Mouse (Mus musculus) E14TG2a.4 (cell line): Measurements from ENCODE around the gene Gm45717.

Source experiments
- H3K27me3 ChIP-seq: 2 replicates; pipeline ENCODE4 v1.6.1; 2014; ENCODE audit warnings: low read length, control low read depth; ENCODE audit not compliant: insufficient read depth
- H3K36me3 ChIP-seq: 2 replicates; pipeline ENCODE4 v1.6.1; 2014; ENCODE audit warnings: low read length, control low read depth; ENCODE audit not compliant: insufficient read depth
- H3K4me1 ChIP-seq: replicated peaks from 2 replicates; pipeline ENCODE4 v1.6.1; 2014; ENCODE audit warnings: low read depth, low read length, control low read depth
- H3K4me3 ChIP-seq: replicated peaks from 2 replicates; pipeline ENCODE4 v1.5.1; 2014; ENCODE audit warnings: mild to moderate bottlenecking, low read length
- H3K9me3 ChIP-seq: 2 replicates; pipeline ENCODE4 v1.6.1; 2014; ENCODE audit warnings: low read length, control low read depth
- CTCF ChIP-seq: conservative IDR thresholded peaks from 2 replicates; pipeline ENCODE4 v1.5.1; 2014; ENCODE audit warnings: low read length
- NANOG ChIP-seq: IDR thresholded peaks from 2 replicates; pipeline ENCODE4 v1.6.1; 2014; ENCODE audit warnings: borderline replicate concordance, low read length, mixed read lengths
- POU5F1 ChIP-seq: IDR thresholded peaks from 2 replicates; pipeline ENCODE4 v1.6.1; 2014; ENCODE audit warnings: low read length, borderline replicate concordance

Gm45717 gene

DNA sequence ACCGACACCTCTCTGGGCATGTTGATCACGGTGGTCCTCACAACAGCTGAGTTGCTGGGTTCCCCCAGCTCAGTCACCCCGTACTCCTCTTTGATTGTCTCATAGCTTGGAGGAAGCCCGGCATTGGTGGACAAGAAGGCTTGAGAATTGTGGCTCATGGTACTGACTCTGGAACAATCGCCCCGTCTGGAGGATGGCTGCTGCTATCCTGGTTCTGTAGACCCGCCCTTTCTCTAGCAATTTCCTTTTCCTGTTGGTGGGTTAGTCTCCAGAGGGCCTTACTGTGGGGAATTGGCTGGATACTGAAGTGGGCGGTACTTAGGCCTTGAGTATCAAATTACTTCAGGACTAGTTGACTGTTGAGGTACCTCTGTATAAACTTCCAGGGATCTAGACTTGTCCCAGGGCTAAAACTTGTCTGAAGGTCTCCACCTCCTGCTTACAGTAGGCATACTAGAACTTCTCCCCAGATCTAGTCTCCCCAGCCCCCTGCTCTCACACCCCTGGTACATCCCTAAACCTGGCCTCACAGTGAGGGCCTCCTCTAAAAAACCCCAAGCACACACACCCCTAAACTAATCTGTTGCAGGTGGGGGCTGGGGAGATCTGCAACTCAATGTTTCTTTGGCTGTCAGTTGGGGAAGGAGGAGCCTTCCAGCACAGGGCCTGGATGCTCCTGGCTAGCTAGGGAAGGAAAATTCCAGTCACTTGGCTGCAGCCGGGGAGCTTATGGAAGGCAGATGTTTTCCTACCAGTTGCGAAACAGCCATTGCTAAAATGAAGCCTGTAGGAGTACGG, at the start of gene Gm45717, which contains the start of gene Ifitm2:
Gene Gm45717 (minus strand): TSS at position 180 of the 798 bp plus-strand sequence.
Gene Ifitm2 (minus strand): TSS at position 230 of the 798 bp plus-strand sequence.
- Histone ChIP-seq H3K4me1 (peaks cover 80% of the 10 kb centered on the region), H3K9me3 (no peaks in the 10 kb centered on the region)

GRCm38 (mm10) chr7:141003248-141004010, 47.7 kb upstream of the Gm45717 start:
- peaks cover 53% of the 10 kb centered on the region for H3K4me1 ChIP-seq
- no peaks in the 10 kb centered on the region for H3K27me3 ChIP-seq
- no peak overlapping the region for H3K4me3 ChIP-seq
- no peaks in the 10 kb centered on the region for H3K36me3 ChIP-seq
- no peaks in the 10 kb centered on the region; the same call in 1 of the 2 replicates for H3K9me3 ChIP-seq
- TF ChIP-seq POU5F1 (no peak), CTCF (no peak), NANOG (no peak)

More for the DNA sequence above, at the start of gene Gm45717, which contains the start of gene Ifitm2:
- Histone ChIP-seq H3K27me3 (no peaks in the 10 kb centered on the region), H3K36me3 (peaks cover 38% of the 10 kb centered on the region), H3K4me3 (peak within 1 kb of the TSS; percentile 93)
- TF ChIP-seq NANOG (no peak), POU5F1 (no peak), CTCF (no peak)

DNA sequence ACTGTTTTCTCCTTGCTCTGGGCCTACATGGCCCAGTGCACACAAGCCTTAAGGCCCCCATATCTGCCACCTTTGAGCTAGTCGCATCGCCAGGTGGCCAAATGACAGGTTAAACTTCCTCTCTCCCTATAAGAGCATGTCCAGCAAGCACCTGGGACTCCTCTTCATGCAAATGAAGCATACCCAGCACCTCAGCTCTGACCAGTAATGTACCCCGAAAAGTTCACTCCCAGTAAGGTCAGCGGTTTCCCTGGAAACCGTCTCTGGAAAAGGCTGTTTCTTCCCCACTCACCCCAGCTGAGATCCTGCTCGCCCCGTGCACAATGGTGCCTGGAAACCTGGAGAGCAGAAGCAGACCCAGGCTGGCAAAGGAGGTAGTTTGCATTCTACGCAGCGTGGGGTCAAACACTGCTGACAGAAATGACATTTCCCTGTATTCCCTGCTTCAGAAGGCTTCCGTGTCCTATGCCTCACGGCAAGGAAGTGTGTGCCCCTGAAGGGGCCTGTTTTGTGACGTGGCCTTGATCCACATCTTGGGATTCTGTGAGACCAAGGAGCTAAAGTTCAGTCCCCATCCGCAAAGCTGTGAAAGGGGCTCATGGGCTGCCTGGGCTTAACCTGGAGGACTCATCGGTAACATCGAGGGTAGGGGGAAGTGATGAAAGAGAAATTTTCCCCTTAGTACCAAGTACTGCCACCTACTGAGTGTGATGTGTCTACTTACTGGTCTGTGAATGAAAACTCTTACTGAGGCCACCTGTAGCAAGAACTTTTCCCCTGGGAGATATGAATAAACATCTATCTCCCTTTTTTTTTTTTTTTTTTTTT, 45.4 kb upstream of the Gm45717 start:
- no peak for TF ChIP-seq NANOG
- Histone ChIP-seq H3K36me3 (no peaks in the 10 kb centered on the region), H3K4me3 (peak overlapping the region; percentile 27; the same call in 1 of the 2 replicates)

GRCm38 (mm10) chr7:140998853-140999700, 43.3 kb upstream of the Gm45717 start:
- no peaks in the 10 kb centered on the region for H3K27me3 ChIP-seq
- no peaks in the 10 kb centered on the region for H3K36me3 ChIP-seq
- no peak overlapping the region for H3K4me3 ChIP-seq
- H3K9me3 ChIP-seq, result no peaks in the 10 kb centered on the region; the same call in 1 of the 2 replicates
- peaks cover 30% of the 10 kb centered on the region for H3K4me1 ChIP-seq
- TF ChIP-seq CTCF (no peak), NANOG (no peak), POU5F1 (no peak)

More for the DNA sequence above, 45.4 kb upstream of the Gm45717 start:
- Histone ChIP-seq H3K4me1 (peaks cover 31% of the 10 kb centered on the region), H3K27me3 (no peaks in the 10 kb centered on the region), H3K9me3 (no peaks in the 10 kb centered on the region; the same call in 1 of the 2 replicates)

DNA sequence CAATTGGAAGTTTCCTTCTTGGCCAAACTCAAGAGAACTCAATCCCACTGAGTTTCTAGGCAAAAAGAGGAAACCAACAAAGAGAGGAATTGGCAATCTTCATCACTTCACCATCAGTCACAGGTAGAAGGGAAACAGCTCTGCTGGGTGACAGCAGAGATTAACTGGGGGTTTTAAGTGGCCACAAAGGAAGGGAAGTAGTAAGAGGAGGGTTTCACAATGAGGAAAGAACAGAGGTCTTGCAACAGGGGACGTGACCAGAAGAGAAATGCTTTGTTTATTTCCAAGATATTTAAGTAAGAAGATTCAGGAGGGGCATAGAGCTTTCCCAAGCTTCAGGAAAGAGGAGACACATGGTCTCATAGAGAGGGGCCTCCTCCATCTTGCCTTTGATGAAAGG, 42.1 kb upstream of the Gm45717 start:
- Histone ChIP-seq H3K27me3 (no peaks in the 10 kb centered on the region), H3K4me1 (peaks cover 33% of the 10 kb centered on the region), H3K4me3 (no peak overlapping the region), H3K9me3 (no peaks in the 10 kb centered on the region), H3K36me3 (no peaks in the 10 kb centered on the region)
- TF ChIP-seq NANOG (no peak), CTCF (no peak), POU5F1 (no peak)

GRCm38 (mm10) chr7:140991117-140991689, 35.5 kb upstream of the Gm45717 start:
- Histone ChIP-seq H3K4me1 (peaks cover 82% of the 10 kb centered on the region), H3K27me3 (no peaks in the 10 kb centered on the region), H3K9me3 (no peaks in the 10 kb centered on the region), H3K4me3 (peak overlapping the region; percentile 63), H3K36me3 (no peaks in the 10 kb centered on the region)
- no peak for TF ChIP-seq NANOG
- peak; percentile 13; the same call in 1 of the 2 replicates for TF ChIP-seq CTCF

DNA sequence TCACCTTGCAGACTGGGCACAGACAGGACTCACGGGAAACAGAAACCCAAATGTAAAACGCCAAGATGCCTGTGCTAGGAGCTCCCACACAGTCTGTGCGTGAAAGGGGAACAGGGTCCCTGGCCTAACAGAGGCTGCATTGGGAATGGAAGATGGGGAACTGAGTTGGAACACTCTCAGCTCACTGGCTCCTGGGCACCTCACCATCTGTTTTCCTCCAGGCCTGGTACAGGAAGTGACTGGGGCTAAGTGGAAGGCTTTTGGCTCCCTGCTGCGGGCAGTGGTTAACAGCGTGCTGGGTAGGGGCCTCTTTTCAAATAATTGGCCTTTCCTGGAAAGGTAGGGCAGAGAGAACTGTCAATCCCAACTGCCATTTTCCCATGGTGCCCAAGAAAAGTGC, 34.9 kb upstream of the Gm45717 start:
- Histone ChIP-seq H3K4me1 (peaks cover 84% of the 10 kb centered on the region), H3K9me3 (no peaks in the 10 kb centered on the region), H3K36me3 (no peaks in the 10 kb centered on the region), H3K27me3 (no peaks in the 10 kb centered on the region), H3K4me3 (peak overlapping the region; percentile 63)
- no peak for TF ChIP-seq NANOG
- TF ChIP-seq CTCF, result no peak
- no peak for TF ChIP-seq POU5F1
